Mouse (Mus musculus) embryonic facial prominence, embryonic 15.5 days (tissue): Measurements from ENCODE around the gene Peli2. TPM values are rescaled to one million over a fixed set of nuclear protein-coding genes. Genes with fewer than 3 reads are reported as not detected.

Experiments
- ATAC-seq: fragments of 200-750 bp; cut with Nextera tagmentation; 2 replicates; pipeline ENCODE4 v1.8.0; 2017; ENCODE audit warnings: low read depth, moderate TSS enrichment; ENCODE audit not compliant: insufficient number of reproducible peaks, low FRiP score, low TSS enrichment
- H3K27ac ChIP-seq: fragments of 300-500 bp; sonication (generic); replicated peaks from 2 replicates; pipeline ENCODE4 v1.5.1; 2015; ENCODE audit warnings: mild to moderate bottlenecking, inconsistent platforms
- H3K27me3 ChIP-seq: fragments of 300-500 bp; sonication (generic); 2 replicates; pipeline ENCODE4 v1.6.1; 2015; ENCODE audit warnings: inconsistent platforms
- H3K36me3 ChIP-seq: fragments of 300-500 bp; sonication (generic); 2 replicates; pipeline ENCODE4 v1.6.1; 2015; ENCODE audit warnings: mild to moderate bottlenecking, inconsistent platforms
- H3K4me1 ChIP-seq: fragments of 300-500 bp; sonication (generic); 2 replicates; pipeline ENCODE4 v1.6.1; 2015; ENCODE audit warnings: inconsistent platforms
- H3K4me2 ChIP-seq: fragments of 300-500 bp; sonication (generic); replicated peaks from 2 replicates; pipeline ENCODE4 v1.6.1; 2015; ENCODE audit warnings: mild to moderate bottlenecking, inconsistent platforms
- H3K4me3 ChIP-seq: fragments of 300-500 bp; sonication (generic); replicated peaks from 2 replicates; pipeline ENCODE4 v1.5.1; 2015; ENCODE audit warnings: mild to moderate bottlenecking, inconsistent platforms
- H3K9ac ChIP-seq: fragments of 300-500 bp; sonication (generic); 2 replicates; pipeline ENCODE4 v1.6.1; 2015; ENCODE audit warnings: inconsistent platforms
- H3K9me3 ChIP-seq: fragments of 300-500 bp; sonication (generic); replicated peaks from 2 replicates; pipeline ENCODE4 v1.6.1; 2016; ENCODE audit warnings: inconsistent platforms
- WGBS: fragments of 180-500 bp; shearing (Covaris S2); methylation state at CpG from one replicate; pipeline ENCODE4 v1.1.7; 2015; 5-methylcytosine and 5-hydroxymethylcytosine counted together
- polyA plus RNA-seq: library from polyadenylated mRNA; unstranded; fragments of >200 nt; fragmentation: Nextera tagmentation; extraction: Ambion mirVana; gene quantifications from 2 replicates; pipeline ENCODE4 v1.2.1, GENCODE M21; 2015

Gene Peli2
- polyA plus RNA-seq, 1 experiment from 2014 or later, result 7.1 TPM

DNA sequence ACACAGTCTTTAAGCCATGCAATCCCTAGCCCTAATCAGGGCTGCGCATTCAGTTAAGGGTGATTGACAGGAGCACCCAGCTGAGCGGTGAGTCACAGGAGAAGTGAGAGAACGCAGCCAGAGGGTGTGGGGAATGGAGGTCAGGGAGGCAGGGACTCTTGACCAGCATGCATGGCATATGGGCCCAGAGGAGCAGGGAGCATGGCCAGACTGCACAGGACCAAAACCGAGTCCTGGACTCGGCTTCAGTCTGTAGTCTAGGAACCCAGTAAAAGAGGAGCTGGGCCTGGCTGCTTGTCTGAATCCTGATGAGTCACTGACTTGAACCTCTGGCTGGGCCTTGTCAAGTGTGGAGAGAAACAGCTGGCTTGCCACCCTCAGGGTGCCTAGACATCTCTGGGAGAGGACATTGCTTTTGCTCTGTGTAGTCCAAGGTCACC, 104.3 kb downstream of the Peli2 start:
- no peak for ATAC-seq
- Histone ChIP-seq H3K36me3 (no peaks in the 10 kb centered on the region), H3K9ac (no peak overlapping the region), H3K27ac (no peak overlapping the region), H3K27me3 (no peaks in the 10 kb centered on the region), H3K4me3 (no peak overlapping the region), H3K4me2 (no peak overlapping the region), H3K4me1 (peaks cover 8% of the 10 kb centered on the region; the same call in 1 of the 2 replicates), H3K9me3 (no peaks in the 10 kb centered on the region)
- 57% methylated on average over 5 of the region's 5 CpGs for WGBS

DNA sequence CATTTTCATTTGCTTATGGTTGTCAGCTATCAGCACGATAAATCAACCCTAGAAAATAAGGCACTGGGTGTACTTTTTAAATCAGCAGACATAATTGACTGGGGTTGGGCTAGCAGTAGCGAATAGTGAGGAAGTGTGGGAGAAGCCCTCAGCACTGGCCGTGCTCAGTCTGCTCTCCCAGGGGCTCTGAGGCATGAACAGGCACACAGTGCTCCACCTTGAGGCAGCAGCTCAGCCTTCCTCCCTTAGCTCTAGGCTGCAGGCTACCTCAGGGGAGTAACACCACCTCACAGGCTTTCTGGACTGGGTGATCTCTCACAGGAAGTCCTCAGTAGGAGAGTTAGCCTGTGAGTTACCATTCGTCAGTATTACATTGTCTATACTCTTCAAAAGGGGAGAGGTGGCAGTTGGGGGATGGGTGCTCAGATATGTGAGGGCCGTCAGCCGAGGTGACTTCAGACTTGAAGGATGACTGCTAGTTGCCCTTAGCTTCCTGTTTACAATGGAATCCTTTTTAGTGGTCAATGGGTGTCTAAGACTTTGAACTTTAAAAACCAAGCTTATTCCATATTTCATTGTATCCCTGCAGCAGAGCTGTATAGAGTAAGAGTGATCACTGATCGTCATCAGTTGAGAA, 105.3 kb downstream of the Peli2 start:
- Histone ChIP-seq H3K36me3 (no peaks in the 10 kb centered on the region), H3K4me1 (peaks cover 8% of the 10 kb centered on the region; the same call in 1 of the 2 replicates), H3K4me2 (no peak overlapping the region), H3K27ac (no peak overlapping the region), H3K4me3 (no peak overlapping the region), H3K9me3 (no peaks in the 10 kb centered on the region), H3K9ac (no peak overlapping the region), H3K27me3 (no peaks in the 10 kb centered on the region)
- 76% methylated on average over 7 of the region's 7 CpGs for WGBS
- ATAC-seq, result no peak

DNA sequence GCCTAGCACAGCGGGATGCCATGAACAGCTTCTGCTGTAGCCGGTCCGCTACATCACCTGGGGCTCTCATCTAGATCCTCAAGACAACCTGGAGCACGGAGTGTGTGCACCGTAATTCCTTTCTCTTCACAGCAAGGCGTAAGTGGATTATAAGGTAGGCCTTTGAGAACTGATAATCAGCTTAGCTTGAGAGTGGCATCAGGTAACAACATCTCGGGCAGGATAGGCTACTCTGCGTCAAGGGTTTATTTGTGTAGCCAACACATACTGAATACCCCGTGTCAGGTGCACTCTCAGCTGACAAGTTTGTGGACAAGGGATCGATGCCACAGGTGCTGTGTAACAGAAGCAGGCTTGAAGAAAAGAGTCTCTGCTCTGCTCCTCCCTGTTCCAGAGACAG, 106.1 kb downstream of the Peli2 start:
- H3K4me2 ChIP-seq, result no peak overlapping the region
- H3K36me3 ChIP-seq, result no peaks in the 10 kb centered on the region
- no peak overlapping the region for H3K4me3 ChIP-seq
- no peak for ATAC-seq
- H3K9ac ChIP-seq, result no peak overlapping the region
- 77% methylated on average over 10 of the region's 10 CpGs for WGBS
- no peak overlapping the region for H3K27ac ChIP-seq
- no peaks in the 10 kb centered on the region for H3K9me3 ChIP-seq
- no peaks in the 10 kb centered on the region for H3K27me3 ChIP-seq
- peaks cover 8% of the 10 kb centered on the region; the same call in 1 of the 2 replicates for H3K4me1 ChIP-seq

DNA sequence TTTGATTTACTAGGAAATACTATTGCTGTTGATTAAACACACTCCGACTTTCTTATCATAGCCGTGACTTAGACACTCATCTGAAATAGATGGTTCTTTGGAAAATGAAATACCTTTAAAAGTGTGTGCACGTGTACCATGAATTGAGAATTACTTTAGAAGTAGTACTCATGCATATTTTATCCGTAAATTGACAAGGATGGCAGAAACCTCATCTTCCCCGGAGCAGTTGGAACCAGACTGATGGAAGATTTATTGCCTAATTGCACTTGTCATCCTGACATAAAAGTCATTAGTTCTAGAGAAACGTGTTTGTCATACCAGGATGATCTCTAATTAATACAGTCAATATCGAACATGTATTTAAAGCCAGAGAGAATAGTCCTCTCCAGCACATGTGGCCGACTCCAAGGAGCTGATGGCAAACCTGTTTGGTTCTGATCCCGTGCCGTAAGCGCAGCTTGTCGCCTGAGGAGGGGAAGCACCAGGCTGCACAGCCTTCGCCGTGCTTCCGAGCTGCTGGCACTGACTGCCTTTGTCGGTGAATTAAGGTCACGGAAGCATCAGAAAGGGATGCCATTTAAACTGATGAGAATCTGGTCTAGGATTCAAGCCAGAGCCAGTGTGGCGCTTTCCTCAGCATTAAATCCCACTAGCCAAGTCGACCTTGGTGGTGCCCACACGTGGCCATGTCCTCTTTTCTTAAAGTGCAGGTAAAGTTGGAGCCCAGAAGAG, 114.3 kb downstream of the Peli2 start:
- no peaks in the 10 kb centered on the region for H3K4me1 ChIP-seq
- ATAC-seq, result no peak
- WGBS, result 78% methylated on average over 20 of the region's 20 CpGs
- no peaks in the 10 kb centered on the region for H3K9me3 ChIP-seq
- H3K27ac ChIP-seq, result no peak overlapping the region
- no peak overlapping the region for H3K9ac ChIP-seq
- no peaks in the 10 kb centered on the region for H3K36me3 ChIP-seq
- H3K4me3 ChIP-seq, result no peak overlapping the region
- H3K4me2 ChIP-seq, result no peak overlapping the region
- H3K27me3 ChIP-seq, result no peaks in the 10 kb centered on the region

DNA sequence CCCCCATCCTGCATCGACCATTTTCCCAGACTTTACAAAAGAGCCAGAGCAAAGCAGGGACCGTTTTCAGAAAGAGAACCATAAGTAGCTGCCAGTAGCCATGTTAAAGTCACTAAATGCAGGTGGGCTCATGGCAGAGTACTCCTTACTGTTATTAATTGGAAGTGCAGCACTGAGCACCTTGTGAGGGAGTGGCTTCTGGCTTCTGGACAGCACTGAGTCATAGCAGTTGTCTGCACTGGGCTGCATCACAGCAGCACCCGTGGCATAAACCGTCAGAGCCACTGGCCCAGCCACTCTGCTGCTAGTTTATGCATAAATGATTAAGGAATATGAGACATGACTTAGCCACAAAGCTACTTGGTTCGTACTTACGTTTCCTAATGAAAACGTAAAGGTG, 120.7 kb downstream of the Peli2 start:
- Histone ChIP-seq H3K36me3 (no peaks in the 10 kb centered on the region), H3K4me2 (no peak overlapping the region), H3K4me3 (no peak overlapping the region), H3K9me3 (no peaks in the 10 kb centered on the region), H3K27me3 (no peaks in the 10 kb centered on the region; the same call in 1 of the 2 replicates), H3K9ac (no peak overlapping the region), H3K4me1 (peaks cover 4% of the 10 kb centered on the region; the same call in 1 of the 2 replicates), H3K27ac (no peak overlapping the region)
- 75% methylated on average over 7 of the region's 7 CpGs for WGBS
- no peak for ATAC-seq

DNA sequence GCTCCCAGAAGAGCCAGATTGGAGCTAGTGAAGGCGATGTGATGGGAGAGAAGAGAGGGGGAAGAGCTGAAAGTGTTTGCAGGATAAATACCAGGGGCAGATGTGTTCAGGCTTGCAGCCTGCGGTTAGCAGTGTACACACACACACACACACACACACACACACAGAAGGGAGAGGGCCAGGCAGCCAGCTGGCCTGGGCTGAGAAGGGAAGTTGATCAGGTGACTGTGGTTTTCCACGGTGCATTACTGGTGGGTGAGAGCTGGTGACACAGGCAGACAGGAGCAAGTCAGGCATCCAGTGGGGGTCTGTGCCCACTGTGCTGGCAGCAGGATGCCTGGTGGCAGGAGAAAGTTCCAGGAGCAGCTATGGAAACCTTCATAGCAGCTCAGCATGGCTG, 125.6 kb downstream of the Peli2 start:
- H3K4me3 ChIP-seq, result no peak overlapping the region
- H3K4me2 ChIP-seq, result no peak overlapping the region
- no peak overlapping the region for H3K9ac ChIP-seq
- H3K9me3 ChIP-seq, result no peaks in the 10 kb centered on the region
- H3K27ac ChIP-seq, result no peak overlapping the region
- ATAC-seq, result peak; percentile 76
- peaks cover 9% of the 10 kb centered on the region for H3K4me1 ChIP-seq
- no peaks in the 10 kb centered on the region for H3K36me3 ChIP-seq
- H3K27me3 ChIP-seq, result no peaks in the 10 kb centered on the region
- WGBS, result 26% methylated on average over 3 of the region's 3 CpGs

DNA sequence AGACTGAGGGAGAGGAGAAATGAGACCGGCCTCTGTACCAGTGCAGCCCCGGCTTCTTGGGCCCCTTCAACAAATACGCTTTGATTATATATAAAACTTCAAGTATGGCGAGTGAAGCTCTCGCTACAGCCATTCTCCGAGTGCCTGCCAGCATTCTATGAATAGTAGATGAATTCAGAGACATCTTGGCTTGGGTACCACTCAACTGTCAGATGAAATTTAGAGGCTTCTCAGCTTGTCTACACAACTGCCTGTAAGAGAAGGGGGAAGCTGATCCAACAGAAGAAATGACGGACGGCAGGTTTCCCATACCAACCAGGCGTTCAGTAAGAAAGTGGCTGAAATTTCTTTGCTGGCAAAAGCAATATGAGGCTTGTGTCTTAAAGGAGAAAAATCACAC, 126.3 kb downstream of the Peli2 start:
- 75% methylated on average over 9 of the region's 9 CpGs for WGBS
- Histone ChIP-seq H3K27ac (no peak overlapping the region), H3K4me2 (no peak overlapping the region), H3K4me3 (no peak overlapping the region), H3K9ac (no peak overlapping the region), H3K4me1 (peaks cover 9% of the 10 kb centered on the region), H3K27me3 (no peaks in the 10 kb centered on the region), H3K9me3 (no peaks in the 10 kb centered on the region), H3K36me3 (no peaks in the 10 kb centered on the region)
- no peak for ATAC-seq

DNA sequence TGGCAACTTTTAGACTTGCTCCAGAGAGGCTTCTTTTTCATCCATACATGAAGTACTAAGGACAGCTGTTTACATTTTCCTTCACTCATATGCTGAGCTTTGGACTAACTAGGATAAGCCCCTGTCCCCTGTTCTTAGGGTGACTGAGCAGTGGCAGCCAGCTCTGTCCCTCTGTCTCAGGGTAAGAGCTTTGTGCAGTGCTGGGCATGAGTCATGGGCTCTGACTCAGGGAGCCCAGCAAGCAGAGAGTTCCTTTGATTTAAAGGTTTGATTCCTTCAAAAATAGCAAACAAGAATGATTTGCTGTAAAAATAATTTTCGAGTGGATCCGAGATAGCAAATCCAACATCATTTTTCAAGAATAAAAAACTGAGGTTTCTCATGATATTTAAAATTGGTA, 128.8 kb downstream of the Peli2 start:
- 90% methylated on average over 2 of the region's 2 CpGs for WGBS
- peaks cover 9% of the 10 kb centered on the region for H3K4me1 ChIP-seq
- ATAC-seq, result no peak

DNA sequence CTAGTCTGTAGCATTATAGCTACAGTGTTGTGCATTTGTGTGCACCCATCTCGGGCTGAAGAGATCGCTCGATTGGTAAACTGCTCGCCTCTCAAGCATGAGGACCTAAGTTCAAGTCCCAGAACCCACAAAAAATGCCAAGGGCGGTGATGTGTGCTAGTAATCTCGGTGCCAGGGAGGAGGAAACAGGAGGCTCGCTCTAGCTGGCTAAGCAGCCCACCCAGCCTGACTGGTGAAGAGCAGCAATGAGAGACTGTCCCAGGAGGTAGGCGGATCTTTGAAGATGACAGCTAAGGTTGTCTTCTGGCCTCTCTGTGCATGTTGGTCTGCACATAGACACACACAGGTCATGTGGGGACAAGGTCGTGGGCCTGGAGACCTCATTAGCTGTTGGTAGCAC, 129.3 kb downstream of the Peli2 start:
- H3K36me3 ChIP-seq, result no peaks in the 10 kb centered on the region
- no peak for ATAC-seq
- no peak overlapping the region for H3K9ac ChIP-seq
- H3K27ac ChIP-seq, result no peak overlapping the region
- no peak overlapping the region for H3K4me3 ChIP-seq
- H3K9me3 ChIP-seq, result no peaks in the 10 kb centered on the region
- H3K27me3 ChIP-seq, result no peaks in the 10 kb centered on the region
- H3K4me2 ChIP-seq, result no peak overlapping the region
- WGBS, result 90% methylated on average over 9 of the region's 9 CpGs
- H3K4me1 ChIP-seq, result peaks cover 9% of the 10 kb centered on the region

More for the DNA sequence above, 128.8 kb downstream of the Peli2 start:
- no peaks in the 10 kb centered on the region for H3K27me3 ChIP-seq
- no peak overlapping the region for H3K4me2 ChIP-seq
- H3K36me3 ChIP-seq, result no peaks in the 10 kb centered on the region
- no peak overlapping the region for H3K27ac ChIP-seq
- no peak overlapping the region for H3K9ac ChIP-seq
- H3K9me3 ChIP-seq, result no peaks in the 10 kb centered on the region
- H3K4me3 ChIP-seq, result no peak overlapping the region

DNA sequence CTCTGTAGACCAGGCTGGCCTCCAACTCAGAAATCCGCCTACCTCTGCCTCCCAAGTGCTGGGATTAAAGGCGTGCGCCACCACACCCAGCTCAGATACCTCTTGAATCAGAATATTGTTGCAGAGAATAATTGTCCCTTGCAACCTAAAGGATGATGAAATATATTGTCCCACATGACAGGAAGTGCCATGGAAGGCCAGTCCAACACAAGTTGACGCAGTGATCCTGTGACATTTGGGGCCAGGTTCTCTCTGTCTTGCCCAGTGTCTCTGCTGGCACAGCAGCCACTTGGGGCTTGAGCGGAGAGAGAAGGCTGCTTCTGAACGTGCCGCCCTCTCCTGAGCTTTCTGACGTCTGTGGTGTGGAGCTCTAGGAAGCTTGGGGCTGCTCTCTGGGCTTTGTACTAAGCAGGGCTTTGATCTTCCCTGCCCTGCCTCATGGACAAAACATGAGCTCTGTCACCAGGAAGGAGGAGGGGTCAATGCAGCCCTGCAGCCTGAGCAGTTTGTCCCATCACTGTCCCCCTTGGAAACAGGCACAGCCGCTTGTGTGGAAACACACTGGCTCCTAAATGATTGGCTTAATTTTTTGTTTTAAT, 130.9 kb downstream of the Peli2 start:
- no peak overlapping the region for H3K4me2 ChIP-seq
- H3K4me1 ChIP-seq, result peaks cover 4% of the 10 kb centered on the region; the same call in 1 of the 2 replicates
- WGBS, result 64% methylated on average over 9 of the region's 9 CpGs
- H3K4me3 ChIP-seq, result no peak overlapping the region
- H3K9ac ChIP-seq, result no peak overlapping the region
- H3K27ac ChIP-seq, result no peak overlapping the region
- ATAC-seq, result no peak
- H3K36me3 ChIP-seq, result no peaks in the 10 kb centered on the region
- H3K9me3 ChIP-seq, result no peaks in the 10 kb centered on the region
- H3K27me3 ChIP-seq, result no peaks in the 10 kb centered on the region

DNA sequence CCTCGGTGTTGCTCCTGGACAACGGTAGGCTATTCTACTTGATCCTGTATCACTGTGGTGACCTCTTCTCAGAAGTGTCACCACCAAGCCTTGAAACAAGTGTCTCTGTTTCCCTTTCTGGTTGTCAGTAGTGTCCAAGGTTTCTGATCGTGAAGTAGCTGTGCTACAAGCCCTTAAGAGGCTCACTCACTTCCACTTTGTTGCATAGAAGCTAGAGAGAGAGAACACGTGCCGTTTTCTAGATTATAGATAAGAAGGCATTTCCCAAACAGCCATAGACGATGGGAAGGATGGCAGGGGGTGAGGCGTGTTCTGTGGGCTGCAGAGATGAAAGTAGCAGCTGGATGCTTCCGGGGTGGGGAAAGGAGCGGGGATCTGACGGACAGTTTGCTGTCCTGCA, 132.6 kb downstream of the Peli2 start:
- H3K4me3 ChIP-seq, result no peak overlapping the region
- no peak overlapping the region for H3K9ac ChIP-seq

More for the DNA sequence above, 132.6 kb downstream of the Peli2 start:
- no peaks in the 10 kb centered on the region for H3K27me3 ChIP-seq
- no peaks in the 10 kb centered on the region for H3K9me3 ChIP-seq
- H3K4me2 ChIP-seq, result no peak overlapping the region
- no peaks in the 10 kb centered on the region for H3K4me1 ChIP-seq
- no peaks in the 10 kb centered on the region for H3K36me3 ChIP-seq
- H3K27ac ChIP-seq, result no peak overlapping the region
- WGBS, result 68% methylated on average over 10 of the region's 10 CpGs
- no peak for ATAC-seq
